Mouse (Mus musculus) frontal cortex, postnatal 36 days (tissue): Measurements from ENCODE around the gene Pabpn1.

Source experiments
- DNase-seq, 2 experiments: peaks; one replicate each; pipeline ENCODE4 v3.0.0; 2022; ENCODE audit warnings: low spot score in 2 of 2

Pabpn1 gene

GRCm38 (mm10) chr14:54892200-54892599 lies at the start of gene Pabpn1:
Gene Pabpn1 (plus strand): TSS chr14:54892500.
- DNase-seq, result no peak

DNA sequence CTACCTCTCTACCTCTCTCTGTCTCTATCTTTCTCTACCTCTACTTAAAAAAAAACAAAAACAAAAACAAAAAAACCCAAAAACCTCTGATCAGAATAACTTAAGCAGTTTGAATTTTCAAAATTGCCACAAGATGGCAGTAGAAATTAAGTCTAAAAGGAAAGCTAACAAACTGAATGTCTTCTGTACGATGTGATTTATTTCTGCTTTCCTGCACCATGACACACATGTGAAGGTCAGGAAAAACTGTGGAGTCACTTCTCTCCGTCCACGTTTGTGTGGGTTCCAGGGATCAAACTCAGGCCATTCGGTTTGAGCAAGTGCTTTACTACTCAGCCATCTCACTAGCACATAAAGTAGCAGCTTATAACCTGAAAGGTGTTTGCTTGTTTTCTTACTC lies 48.8 kb upstream of the Pabpn1 start:
- no peak for DNase-seq

DNA sequence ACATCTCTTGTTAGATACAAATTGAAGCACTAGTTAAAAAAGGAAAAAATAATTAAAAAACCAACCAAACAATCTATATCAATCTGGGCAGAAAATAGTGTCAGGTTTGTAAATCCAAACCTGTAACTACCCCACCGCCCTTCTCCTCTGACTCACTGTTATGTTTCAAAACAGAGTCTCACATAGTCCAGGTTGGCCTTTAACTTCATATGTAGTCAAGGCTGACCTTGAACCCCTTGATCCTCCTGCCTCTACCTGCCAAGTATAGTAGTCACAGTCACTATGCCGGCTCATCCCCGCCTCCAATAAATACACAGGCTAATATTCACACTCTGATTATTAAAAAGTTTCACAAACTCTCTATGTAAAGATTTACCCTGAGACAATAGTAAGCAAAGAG lies 36.6 kb upstream of the Pabpn1 start:
- no peak for DNase-seq

GRCm38 (mm10) chr14:54856703-54857102 lies 35.6 kb upstream of the Pabpn1 start:
- DNase-seq, result no peak

DNA sequence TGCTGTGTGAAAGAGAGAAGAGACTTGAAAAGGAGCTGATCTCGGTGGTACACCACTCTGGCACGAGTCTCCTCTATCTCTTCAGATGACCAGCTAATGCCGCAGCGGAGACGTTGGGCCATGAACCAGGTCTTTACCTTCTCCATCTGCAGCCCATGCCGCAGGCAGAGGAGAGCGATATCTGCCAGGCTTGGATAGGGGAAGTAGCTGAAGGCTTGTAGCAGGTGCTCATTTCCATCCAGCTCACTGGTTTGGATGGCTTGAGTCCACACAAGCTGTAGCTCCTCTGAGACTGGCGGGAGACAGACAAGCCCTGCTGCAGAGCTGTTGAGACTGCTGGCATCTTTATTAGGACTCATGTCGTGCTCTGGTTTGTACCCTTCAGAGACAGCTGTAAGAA lies 34.4 kb upstream of the Pabpn1 start:
- DNase-seq, result no peak

GRCm38 (mm10) chr14:54860511-54860910 lies 31.8 kb upstream of the Pabpn1 start:
- DNase-seq, result peak; percentile 48 to 77

- peak; percentile 91 to 93 for DNase-seq
These were observed 28.6 kb upstream of the Pabpn1 start for GRCm38 (mm10) chr14:54863501-54864312.

GRCm38 (mm10) chr14:54864313-54865036 lies 27.8 kb upstream of the Pabpn1 start:
- no peak for DNase-seq

GRCm38 (mm10) chr14:54865626-54866025 lies 26.7 kb upstream of the Pabpn1 start:
- DNase-seq, result no peak

- no peak for DNase-seq
These were observed 26.0 kb upstream of the Pabpn1 start for GRCm38 (mm10) chr14:54866268-54866667.

GRCm38 (mm10) chr14:54866936-54867335 lies 25.4 kb upstream of the Pabpn1 start:
- DNase-seq, result no peak

DNA sequence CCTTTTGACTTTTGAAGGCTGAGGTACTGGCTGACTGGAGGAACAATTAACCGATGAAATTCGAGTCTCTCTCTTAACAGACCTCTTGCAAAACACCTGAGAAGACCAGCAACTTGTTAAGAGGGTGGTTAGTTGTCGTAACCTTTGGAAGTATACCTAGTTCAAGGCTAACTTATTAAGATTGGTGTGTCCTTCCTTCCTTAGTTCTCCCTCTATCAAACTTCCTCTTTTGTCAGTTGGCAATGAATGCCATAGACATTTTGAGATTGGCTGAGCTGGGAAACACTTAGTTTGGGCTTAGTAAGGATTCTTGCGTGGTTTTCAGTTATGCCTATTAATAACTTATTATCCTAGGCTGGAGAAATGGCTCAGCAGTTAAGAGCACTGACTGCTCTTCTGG lies 24.3 kb upstream of the Pabpn1 start:
- no peak for DNase-seq

DNA sequence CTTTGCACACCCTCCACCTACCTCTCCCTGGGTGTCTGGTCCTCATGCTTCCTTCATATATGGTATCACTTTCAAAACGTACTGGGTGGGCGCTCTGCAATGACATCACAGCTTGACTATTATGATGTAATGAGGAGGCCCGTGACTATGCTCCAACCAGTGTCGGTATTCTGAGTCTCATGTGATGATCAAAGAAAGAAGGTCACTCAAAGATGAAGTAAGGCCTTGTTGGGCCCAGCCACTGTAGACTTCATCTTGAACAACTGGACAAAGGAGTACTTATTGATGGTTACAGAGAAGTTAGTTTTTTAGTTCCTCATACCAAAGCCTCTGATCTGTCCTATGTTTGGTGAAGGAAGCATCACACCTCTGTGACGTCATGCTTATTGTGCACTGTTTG lies 21.4 kb upstream of the Pabpn1 start, which contains the start of gene Homez:
Gene Homez, minus strand, starts transcription at position 101 of the 400 bp plus-strand sequence.
- no peak for DNase-seq

DNA sequence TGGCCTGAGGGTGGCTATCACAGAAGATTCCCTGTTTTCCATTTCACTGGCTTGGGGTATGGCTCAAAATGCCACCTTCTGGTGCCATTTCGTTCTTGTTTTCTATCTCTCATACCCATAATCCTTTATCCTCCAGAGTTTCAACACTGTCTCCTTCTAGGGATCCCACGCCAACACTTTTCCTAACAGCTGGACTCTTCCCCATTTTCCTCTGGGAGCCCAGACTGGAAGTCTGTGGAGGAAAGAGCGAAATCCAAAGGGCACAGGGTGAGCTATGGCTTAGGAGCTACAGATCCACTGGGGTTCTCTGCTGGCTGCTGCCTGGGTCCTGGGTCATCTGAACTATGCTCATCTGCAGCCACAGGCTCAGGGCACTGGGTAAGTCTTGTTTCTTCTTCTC lies 18.1 kb upstream of the Pabpn1 start:
- DNase-seq, result no peak

- DNase-seq, result no peak
These were observed 16.3 kb upstream of the Pabpn1 start for GRCm38 (mm10) chr14:54875844-54876538.

- DNase-seq, result peak; percentile 87 to 93
These were observed 15.7 kb upstream of the Pabpn1 start for GRCm38 (mm10) chr14:54876539-54877047.

- peak; percentile 64 to 66 for DNase-seq
These were observed 15.1 kb upstream of the Pabpn1 start, which contains the start of gene Ppp1r3e for GRCm38 (mm10) chr14:54877048-54877715. Gene Ppp1r3e (minus strand): TSS chr14:54877550.

- DNase-seq, result peak; percentile 61 to 67
These were observed 8.9 kb upstream of the Pabpn1 start, which contains the start of the genes Bcl2l2 and Gm20521 for GRCm38 (mm10) chr14:54883154-54884021. Gene Bcl2l2 (plus strand): TSS chr14:54883377. Gene Gm20521 (plus strand): TSS chr14:54883441.

DNA sequence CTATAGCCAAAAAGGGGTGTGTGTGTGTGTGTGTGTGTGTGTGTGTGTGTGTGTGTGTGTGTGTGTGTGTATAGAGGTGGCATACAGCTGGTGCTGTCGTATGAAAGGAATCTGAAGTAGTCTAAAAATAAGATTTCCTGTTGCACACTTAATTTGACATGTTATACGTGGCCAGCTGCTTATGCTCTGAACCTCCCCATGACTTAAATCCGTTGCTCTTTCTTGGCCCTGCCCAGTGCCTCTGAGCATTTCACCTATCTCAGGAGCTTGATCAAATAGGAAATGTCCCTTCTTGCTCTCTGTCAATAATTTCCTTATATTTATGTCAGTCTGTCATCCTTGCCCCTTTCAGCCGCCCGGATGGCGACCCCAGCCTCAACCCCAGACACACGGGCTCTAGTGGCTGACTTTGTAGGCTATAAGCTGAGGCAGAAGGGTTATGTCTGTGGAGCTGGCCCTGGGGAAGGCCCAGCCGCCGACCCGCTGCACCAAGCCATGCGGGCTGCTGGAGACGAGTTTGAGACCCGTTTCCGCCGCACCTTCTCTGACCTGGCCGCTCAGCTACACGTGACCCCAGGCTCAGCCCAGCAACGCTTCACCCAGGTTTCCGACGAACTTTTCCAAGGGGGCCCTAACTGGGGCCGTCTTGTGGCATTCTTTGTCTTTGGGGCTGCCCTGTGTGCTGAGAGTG lies 8.1 kb upstream of the Pabpn1 start:
- DNase-seq, result no peak

DNA sequence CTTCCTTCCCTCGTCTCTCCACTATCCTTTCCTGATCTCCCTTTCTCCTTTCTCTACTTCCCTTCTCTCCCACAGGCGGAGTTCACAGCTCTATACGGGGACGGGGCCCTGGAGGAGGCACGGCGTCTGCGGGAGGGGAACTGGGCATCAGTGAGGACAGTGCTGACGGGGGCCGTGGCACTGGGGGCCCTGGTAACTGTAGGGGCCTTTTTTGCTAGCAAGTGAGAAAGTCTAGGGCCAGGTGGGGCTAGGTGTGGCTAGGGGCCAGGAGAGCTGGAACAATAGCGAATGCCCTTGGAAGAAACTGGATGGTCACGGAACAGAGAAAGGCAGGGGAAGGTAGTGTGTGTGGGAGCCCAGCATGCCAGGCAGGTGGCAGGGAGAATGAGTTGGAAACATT lies 7.0 kb upstream of the Pabpn1 start:
- DNase-seq, result no peak
